Mouse (Mus musculus): ENCODE data around the gene Gm28038. TPM values are rescaled to one million over a fixed set of nuclear protein-coding genes. Genes with fewer than 3 reads are reported as not detected.
A peak's percentile ranks its signal among the peaks of the same experiment; 100 is the strongest.

Gm28038 gene
- polyA plus RNA-seq, 1 experiment from 2014 or later: not detected

GRCm38 (mm10) chr2:30252521-30252920, 28.3 kb upstream of the Gm28038 start:
- Histone ChIP-seq H3K4me3 (ENCODE audit: low read depth, low read length) (no peak overlapping the region), H3K27ac (replicated peaks; ENCODE audit: low read depth, low read length) (no peak overlapping the region), H3K4me2 (ENCODE audit: low read depth, low read length) (no peak overlapping the region), H3K9ac (ENCODE audit: low read depth, low read length) (no peak overlapping the region), H3K9me3 (ENCODE audit: control insufficient read depth, low read length) (no peaks in the 10 kb centered on the region), H3K27me3 (replicated peaks; ENCODE audit: control insufficient read depth, insufficient read depth, low read length) (no peaks in the 10 kb centered on the region), H3K4me1 (ENCODE audit: control insufficient read depth, insufficient read depth, low read length) (no peaks in the 10 kb centered on the region), H3K36me3 (ENCODE audit: control insufficient read depth, insufficient read depth, low read length) (peaks cover 63% of the 10 kb centered on the region)
- ATAC-seq (ENCODE audit: low read depth) (no peak), DNase-seq (ENCODE audit: low spot score) (no peak)
- 58% methylated on average over 3 of the region's 3 CpGs for WGBS

GRCm38 (mm10) chr2:30253809-30254208, 27.0 kb upstream of the Gm28038 start:
- no peak for ATAC-seq (ENCODE audit: low read depth)
- H3K27me3 ChIP-seq (replicated peaks; ENCODE audit: control insufficient read depth, insufficient read depth, low read length): no peaks in the 10 kb centered on the region

GRCm38 (mm10) chr2:30255631-30256395, 25.0 kb upstream of the Gm28038 start:
- H3K9ac ChIP-seq (ENCODE audit: low read depth, low read length): no peak overlapping the region
- WGBS: 96% methylated on average over 41 of the region's 42 CpGs

More at GRCm38 (mm10) chr2:30253809-30254208, 27.0 kb upstream of the Gm28038 start:
- H3K4me2 ChIP-seq (ENCODE audit: low read depth, low read length): no peak overlapping the region
- H3K9me3 ChIP-seq (ENCODE audit: control insufficient read depth, low read length): no peaks in the 10 kb centered on the region
- H3K9ac ChIP-seq (ENCODE audit: low read depth, low read length): no peak overlapping the region
- 80% methylated on average over 5 of the region's 5 CpGs for WGBS
- peaks cover 64% of the 10 kb centered on the region for H3K36me3 ChIP-seq (ENCODE audit: control insufficient read depth, insufficient read depth, low read length)
- H3K4me3 ChIP-seq (ENCODE audit: low read depth, low read length): no peak overlapping the region
- no peaks in the 10 kb centered on the region for H3K4me1 ChIP-seq (ENCODE audit: control insufficient read depth, insufficient read depth, low read length)
- DNase-seq (ENCODE audit: low spot score): no peak
- no peak overlapping the region for H3K27ac ChIP-seq (replicated peaks; ENCODE audit: low read depth, low read length)

DNA sequence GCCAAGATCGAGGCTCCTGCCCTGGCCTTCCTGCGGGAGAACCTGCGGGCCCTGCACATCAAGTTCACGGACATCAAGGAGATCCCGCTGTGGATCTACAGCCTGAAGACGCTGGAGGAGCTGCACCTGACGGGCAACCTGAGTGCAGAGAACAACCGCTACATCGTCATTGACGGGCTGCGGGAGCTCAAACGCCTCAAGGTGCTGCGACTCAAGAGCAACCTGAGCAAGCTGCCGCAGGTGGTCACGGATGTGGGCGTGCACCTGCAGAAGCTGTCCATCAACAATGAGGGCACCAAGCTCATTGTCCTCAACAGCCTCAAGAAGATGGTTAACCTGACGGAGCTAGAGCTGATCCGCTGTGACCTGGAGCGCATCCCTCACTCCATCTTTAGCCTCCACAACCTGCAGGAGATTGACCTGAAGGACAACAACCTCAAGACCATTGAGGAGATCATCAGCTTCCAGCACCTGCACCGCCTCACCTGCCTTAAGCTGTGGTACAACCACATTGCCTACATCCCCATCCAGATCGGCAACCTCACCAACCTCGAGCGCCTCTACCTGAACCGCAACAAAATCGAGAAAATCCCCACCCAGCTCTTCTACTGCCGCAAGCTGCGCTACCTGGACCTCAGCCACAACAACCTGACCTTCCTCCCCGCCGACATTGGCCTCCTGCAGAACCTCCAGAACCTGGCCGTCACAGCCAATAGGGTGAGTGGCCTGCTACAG, 24.1 kb upstream of the Gm28038 start:
- Histone ChIP-seq H3K27me3 (replicated peaks; ENCODE audit: control insufficient read depth, insufficient read depth, low read length) (no peaks in the 10 kb centered on the region), H3K4me3 (ENCODE audit: low read depth, low read length) (no peak overlapping the region), H3K36me3 (ENCODE audit: control insufficient read depth, insufficient read depth, low read length) (peaks cover 77% of the 10 kb centered on the region), H3K4me1 (ENCODE audit: control insufficient read depth, insufficient read depth, low read length) (no peaks in the 10 kb centered on the region), H3K4me2 (ENCODE audit: low read depth, low read length) (no peak overlapping the region), H3K27ac (replicated peaks; ENCODE audit: low read depth, low read length) (no peak overlapping the region), H3K9ac (ENCODE audit: low read depth, low read length) (no peak overlapping the region), H3K9me3 (ENCODE audit: control insufficient read depth, low read length) (no peaks in the 10 kb centered on the region)
- DNase-seq (ENCODE audit: low spot score) (no peak), ATAC-seq (ENCODE audit: low read depth) (no peak)
- 94% methylated on average over 29 of the region's 30 CpGs for WGBS

More at GRCm38 (mm10) chr2:30255631-30256395, 25.0 kb upstream of the Gm28038 start:
- Histone ChIP-seq H3K27ac (replicated peaks; ENCODE audit: low read depth, low read length) (no peak overlapping the region), H3K4me2 (ENCODE audit: low read depth, low read length) (no peak overlapping the region), H3K4me1 (ENCODE audit: control insufficient read depth, insufficient read depth, low read length) (no peaks in the 10 kb centered on the region), H3K9me3 (ENCODE audit: control insufficient read depth, low read length) (no peaks in the 10 kb centered on the region), H3K4me3 (ENCODE audit: low read depth, low read length) (no peak overlapping the region), H3K27me3 (replicated peaks; ENCODE audit: control insufficient read depth, insufficient read depth, low read length) (no peaks in the 10 kb centered on the region), H3K36me3 (ENCODE audit: control insufficient read depth, insufficient read depth, low read length) (peaks cover 67% of the 10 kb centered on the region)
- ATAC-seq (ENCODE audit: low read depth) (no peak), DNase-seq (ENCODE audit: low spot score) (no peak)

GRCm38 (mm10) chr2:30257699-30258460, 23.0 kb upstream of the Gm28038 start:
- no peaks in the 10 kb centered on the region for H3K9me3 ChIP-seq (ENCODE audit: control insufficient read depth, low read length)
- no peaks in the 10 kb centered on the region for H3K27me3 ChIP-seq (replicated peaks; ENCODE audit: control insufficient read depth, insufficient read depth, low read length)
- no peak overlapping the region for H3K4me3 ChIP-seq (ENCODE audit: low read depth, low read length)
- ATAC-seq (ENCODE audit: low read depth) (no peak), DNase-seq (ENCODE audit: low spot score) (no peak)
- no peak overlapping the region for H3K4me2 ChIP-seq (ENCODE audit: low read depth, low read length)
- 82% methylated on average over 7 of the region's 7 CpGs for WGBS
- no peak overlapping the region for H3K27ac ChIP-seq (replicated peaks; ENCODE audit: low read depth, low read length)
- H3K9ac ChIP-seq (ENCODE audit: low read depth, low read length): no peak overlapping the region
- H3K36me3 ChIP-seq (ENCODE audit: control insufficient read depth, insufficient read depth, low read length): peaks cover 87% of the 10 kb centered on the region
- H3K4me1 ChIP-seq (ENCODE audit: control insufficient read depth, insufficient read depth, low read length): no peaks in the 10 kb centered on the region

DNA sequence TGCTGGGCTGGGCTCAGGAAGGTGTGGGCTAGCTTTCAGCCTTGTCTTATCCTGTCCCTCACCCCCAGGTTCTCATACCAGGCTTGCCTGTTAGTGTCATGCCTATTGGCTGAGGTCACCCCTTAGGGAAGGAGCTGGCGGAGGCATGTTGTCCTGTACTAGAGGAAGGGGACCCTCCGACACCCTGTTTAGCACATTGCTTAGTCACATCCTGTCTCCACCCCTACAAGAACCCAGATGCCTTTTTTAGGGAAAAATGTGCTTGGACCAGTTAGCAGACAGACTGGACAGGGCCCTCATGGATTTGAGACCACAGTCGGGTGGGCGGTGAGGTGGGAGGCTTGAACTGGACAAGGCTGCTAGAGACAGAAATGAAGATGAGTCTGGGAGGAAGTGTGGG, 22.2 kb upstream of the Gm28038 start:
- no peak overlapping the region for H3K4me2 ChIP-seq (ENCODE audit: low read depth, low read length)
- no peak overlapping the region for H3K9ac ChIP-seq (ENCODE audit: low read depth, low read length)
- no peaks in the 10 kb centered on the region for H3K27me3 ChIP-seq (replicated peaks; ENCODE audit: control insufficient read depth, insufficient read depth, low read length)
- H3K4me1 ChIP-seq (ENCODE audit: control insufficient read depth, insufficient read depth, low read length): no peaks in the 10 kb centered on the region
- no peak overlapping the region for H3K4me3 ChIP-seq (ENCODE audit: low read depth, low read length)
- H3K27ac ChIP-seq (replicated peaks; ENCODE audit: low read depth, low read length): no peak overlapping the region
- no peaks in the 10 kb centered on the region for H3K9me3 ChIP-seq (ENCODE audit: control insufficient read depth, low read length)
- H3K36me3 ChIP-seq (ENCODE audit: control insufficient read depth, insufficient read depth, low read length): peaks cover 87% of the 10 kb centered on the region
- 78% methylated on average over 4 of the region's 4 CpGs for WGBS
- 0 out of 2 replicates have a peak, but pooled peaks have one; percentile 11 for ATAC-seq (ENCODE audit: low read depth)
- DNase-seq (ENCODE audit: low spot score): peak; percentile 30

DNA sequence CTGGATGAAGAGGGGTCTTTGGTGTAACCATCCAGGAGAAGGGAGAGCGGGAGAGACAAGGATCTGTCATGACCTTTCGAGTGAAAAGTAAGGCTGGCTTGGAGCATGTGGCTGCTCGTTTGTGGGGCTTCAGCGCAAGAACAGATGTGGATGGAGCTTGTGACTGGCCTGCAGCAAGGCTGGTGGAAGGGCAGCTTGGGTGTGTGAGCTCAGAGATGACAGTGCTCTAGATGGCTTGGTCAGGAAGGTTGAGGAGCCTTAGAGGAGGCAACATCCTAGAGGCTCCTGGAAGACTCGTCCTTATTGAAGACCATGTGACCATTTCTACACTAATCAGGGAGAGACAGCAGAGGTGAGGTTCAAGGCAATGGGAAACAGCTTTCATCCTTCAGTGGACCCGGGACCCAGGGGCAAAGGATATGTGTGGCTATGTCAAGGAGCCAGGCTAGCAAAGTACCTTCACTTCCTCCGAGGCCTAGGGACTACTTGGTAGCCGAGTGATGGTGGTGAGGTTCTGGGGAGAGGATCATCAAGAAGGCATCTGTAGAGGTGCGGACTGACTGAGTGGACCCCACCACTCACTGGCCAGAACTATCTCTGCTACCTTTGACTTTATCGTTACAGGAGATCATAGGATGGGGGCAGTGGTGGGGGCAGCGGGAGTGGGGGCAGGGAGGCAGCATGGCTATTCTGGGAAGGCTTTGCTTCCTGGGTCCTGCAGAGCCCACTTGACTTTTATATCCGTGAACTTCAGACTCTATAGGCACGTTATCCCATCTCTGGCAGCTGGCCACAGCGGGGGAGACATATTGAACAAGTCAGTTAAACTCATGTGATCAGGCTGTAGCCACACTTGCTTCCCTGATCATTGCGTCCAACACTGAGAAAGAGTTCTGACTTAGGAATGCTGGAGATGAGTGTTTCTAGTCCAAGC, 21.4 kb upstream of the Gm28038 start:
- no peak overlapping the region for H3K9ac ChIP-seq (ENCODE audit: low read depth, low read length)
- 0 out of 2 replicates have a peak, but pooled peaks cover 1% of the 10 kb centered on the region for H3K4me1 ChIP-seq (ENCODE audit: control insufficient read depth, insufficient read depth, low read length)
- 90% methylated on average over 15 of the region's 15 CpGs for WGBS
- H3K4me2 ChIP-seq (ENCODE audit: low read depth, low read length): no peak overlapping the region
- no peaks in the 10 kb centered on the region for H3K27me3 ChIP-seq (replicated peaks; ENCODE audit: control insufficient read depth, insufficient read depth, low read length)
- no peak overlapping the region for H3K27ac ChIP-seq (replicated peaks; ENCODE audit: low read depth, low read length)
- H3K4me3 ChIP-seq (ENCODE audit: low read depth, low read length): no peak overlapping the region
- no peak for DNase-seq (ENCODE audit: low spot score)
- H3K9me3 ChIP-seq (ENCODE audit: control insufficient read depth, low read length): no peaks in the 10 kb centered on the region
- peaks cover 92% of the 10 kb centered on the region for H3K36me3 ChIP-seq (ENCODE audit: control insufficient read depth, insufficient read depth, low read length)
- no peak for ATAC-seq (ENCODE audit: low read depth)

Measured in embryonic facial prominence, embryonic 14.5 days (tissue).